Mouse (Mus musculus) G1E (cell line): ENCODE data around the gene Gm9945.

Experiments
- CTCF ChIP-seq: IDR thresholded peaks from 2 replicates; pipeline ENCODE4 v1.5.1; 2012; ENCODE audit warnings: low read depth, low read length, inconsistent platforms, mixed read lengths
- GATA1 ChIP-seq: IDR thresholded peaks from 2 replicates; pipeline ENCODE4 v1.6.1; 2012; ENCODE audit warnings: borderline replicate concordance, low read length, inconsistent platforms, mixed read lengths
- POLR2AphosphoS5 ChIP-seq: IDR thresholded peaks from 2 replicates; pipeline ENCODE4 v1.6.1; 2012; ENCODE audit warnings: low read depth, low read length, inconsistent platforms; ENCODE audit not compliant: insufficient replicate concordance
- TAL1 ChIP-seq: conservative IDR thresholded peaks from 2 replicates; pipeline ENCODE4 v1.6.1; 2012; ENCODE audit warnings: low read depth, low read length, inconsistent platforms, mixed read lengths

- no peak for TF ChIP-seq TAL1
- no peak for TF ChIP-seq CTCF
- TF ChIP-seq POLR2AphosphoS5: no peak
- no peak for TF ChIP-seq GATA1
These were observed 2.1 kb upstream of the Gm9945 start for GRCm38 (mm10) chr11:53477833-53478232.
